Mouse (Mus musculus): ENCODE data around the gene Gkn3. TPM values are rescaled to one million over a fixed set of nuclear protein-coding genes. Genes with fewer than 3 reads are reported as not detected.

The Gkn3 gene
- 5.2 and 6.1 TPM in 2 replicates for polyA plus RNA-seq (2015; fragmentation: Nextera tagmentation; extraction: Ambion mirVana)

- Histone ChIP-seq H3K9me3 (ENCODE audit: low read length) (no peaks in the 10 kb centered on the region), H3K4me2 (replicated peaks; ENCODE audit: low read depth, low read length) (no peak within 1 kb of the TSS), H3K27ac (ENCODE audit: low read length) (no peak within 1 kb of the TSS), H3K4me3 (ENCODE audit: low read depth, low read length) (no peak within 1 kb of the TSS), H3K27me3 (replicated peaks; ENCODE audit: insufficient read depth, low read length) (peaks cover 4% of the 10 kb centered on the region; the same call in 1 of the 2 replicates), H3K36me3 (ENCODE audit: insufficient read depth, low read length) (no peaks in the 10 kb centered on the region), H3K9ac (replicated peaks; ENCODE audit: low read depth) (no peak within 1 kb of the TSS), H3K4me1 (ENCODE audit: insufficient read depth, low read depth, low read length) (peaks cover 7% of the 10 kb centered on the region; the same call in 1 of the 2 replicates)
- 34% methylated on average over 7 of the region's 7 CpGs for WGBS
- no peak for ATAC-seq
- TF ChIP-seq CTCF (IDR thresholded peaks at IDR 0.05): no peak
- no peak for TF ChIP-seq EP300 (IDR thresholded peaks at IDR 0.05)
- DNase-seq (ENCODE audit: low spot score): no peak
Measured at GRCm38 (mm10) chr6:87388877-87389276, at the start of gene Gkn3. Gene Gkn3 (minus strand): TSS chr6:87388935.

- DNase-seq (ENCODE audit: low spot score): no peak
- H3K4me2 ChIP-seq (replicated peaks; ENCODE audit: low read depth, low read length): no peak overlapping the region
- no peaks in the 10 kb centered on the region for H3K27me3 ChIP-seq (replicated peaks; ENCODE audit: insufficient read depth, low read length)
- no peak overlapping the region for H3K9ac ChIP-seq (replicated peaks; ENCODE audit: low read depth)
- H3K4me3 ChIP-seq (ENCODE audit: low read depth, low read length): no peak overlapping the region
- WGBS: 64% methylated on average over 8 of the region's 8 CpGs
- H3K4me1 ChIP-seq (ENCODE audit: insufficient read depth, low read depth, low read length): no peaks in the 10 kb centered on the region
- ATAC-seq: no peak
- TF ChIP-seq CTCF (IDR thresholded peaks at IDR 0.05) (no peak), EP300 (IDR thresholded peaks at IDR 0.05) (no peak)
- no peaks in the 10 kb centered on the region for H3K9me3 ChIP-seq (ENCODE audit: low read length)
- H3K27ac ChIP-seq (ENCODE audit: low read length): no peak overlapping the region
- H3K36me3 ChIP-seq (ENCODE audit: insufficient read depth, low read length): no peaks in the 10 kb centered on the region
Measured at GRCm38 (mm10) chr6:87436745-87437144, 48.0 kb upstream of the Gkn3 start.

GRCm38 (mm10) chr6:87435791-87436190 is 47.1 kb upstream of the Gkn3 start:
- ATAC-seq (no peak), DNase-seq (ENCODE audit: low spot score) (no peak)
- TF ChIP-seq CTCF (IDR thresholded peaks at IDR 0.05): no peak
- no peak for TF ChIP-seq EP300 (IDR thresholded peaks at IDR 0.05)
- Histone ChIP-seq H3K9ac (replicated peaks; ENCODE audit: low read depth) (no peak overlapping the region), H3K36me3 (ENCODE audit: insufficient read depth, low read length) (no peaks in the 10 kb centered on the region), H3K27ac (ENCODE audit: low read length) (no peak overlapping the region), H3K27me3 (replicated peaks; ENCODE audit: insufficient read depth, low read length) (no peaks in the 10 kb centered on the region), H3K4me2 (replicated peaks; ENCODE audit: low read depth, low read length) (no peak overlapping the region), H3K4me1 (ENCODE audit: insufficient read depth, low read depth, low read length) (no peaks in the 10 kb centered on the region), H3K4me3 (ENCODE audit: low read depth, low read length) (no peak overlapping the region), H3K9me3 (ENCODE audit: low read length) (no peaks in the 10 kb centered on the region)
- 90% methylated on average over 3 of the region's 3 CpGs for WGBS

- TF ChIP-seq CTCF (IDR thresholded peaks at IDR 0.05): no peak
- TF ChIP-seq EP300 (IDR thresholded peaks at IDR 0.05): no peak
- Histone ChIP-seq H3K36me3 (ENCODE audit: insufficient read depth, low read length) (no peaks in the 10 kb centered on the region), H3K4me2 (replicated peaks; ENCODE audit: low read depth, low read length) (no peak within 1 kb of the TSS), H3K9ac (replicated peaks; ENCODE audit: low read depth) (no peak within 1 kb of the TSS), H3K4me1 (ENCODE audit: insufficient read depth, low read depth, low read length) (no peaks in the 10 kb centered on the region), H3K27ac (ENCODE audit: low read length) (no peak within 1 kb of the TSS), H3K9me3 (ENCODE audit: low read length) (no peaks in the 10 kb centered on the region), H3K4me3 (ENCODE audit: low read depth, low read length) (no peak within 1 kb of the TSS), H3K27me3 (replicated peaks; ENCODE audit: insufficient read depth, low read length) (no peaks in the 10 kb centered on the region)
- DNase-seq (ENCODE audit: low spot score) (no peak), ATAC-seq (no peak)
- WGBS: 41% methylated on average over 6 of the region's 7 CpGs
Measured at GRCm38 (mm10) chr6:87428487-87429044, 39.8 kb upstream of the Gkn3 start, which contains the start of gene Bmp10. Gene Bmp10 (plus strand): TSS chr6:87428994.

GRCm38 (mm10) chr6:87427616-87428015 is 38.9 kb upstream of the Gkn3 start:
- no peaks in the 10 kb centered on the region for H3K9me3 ChIP-seq (ENCODE audit: low read length)
- DNase-seq (ENCODE audit: low spot score): no peak
- H3K27me3 ChIP-seq (replicated peaks; ENCODE audit: insufficient read depth, low read length): no peaks in the 10 kb centered on the region
- WGBS: 71% methylated on average over 8 of the region's 8 CpGs
- H3K36me3 ChIP-seq (ENCODE audit: insufficient read depth, low read length): no peaks in the 10 kb centered on the region
- H3K4me1 ChIP-seq (ENCODE audit: insufficient read depth, low read depth, low read length): no peaks in the 10 kb centered on the region
- H3K4me2 ChIP-seq (replicated peaks; ENCODE audit: low read depth, low read length): no peak overlapping the region
- no peak overlapping the region for H3K4me3 ChIP-seq (ENCODE audit: low read depth, low read length)
- no peak overlapping the region for H3K9ac ChIP-seq (replicated peaks; ENCODE audit: low read depth)
- TF ChIP-seq CTCF (IDR thresholded peaks at IDR 0.05) (no peak), EP300 (IDR thresholded peaks at IDR 0.05) (no peak)
- ATAC-seq: no peak
- H3K27ac ChIP-seq (ENCODE audit: low read length): no peak overlapping the region

GRCm38 (mm10) chr6:87426954-87427353 is 38.2 kb upstream of the Gkn3 start:
- no peak overlapping the region for H3K9ac ChIP-seq (replicated peaks; ENCODE audit: low read depth)
- WGBS: 70% methylated on average over 5 of the region's 5 CpGs
- no peaks in the 10 kb centered on the region for H3K27me3 ChIP-seq (replicated peaks; ENCODE audit: insufficient read depth, low read length)
- no peak overlapping the region for H3K4me2 ChIP-seq (replicated peaks; ENCODE audit: low read depth, low read length)
- DNase-seq (ENCODE audit: low spot score) (no peak), ATAC-seq (no peak)
- H3K9me3 ChIP-seq (ENCODE audit: low read length): no peaks in the 10 kb centered on the region
- no peak for TF ChIP-seq CTCF (IDR thresholded peaks at IDR 0.05)
- TF ChIP-seq EP300 (IDR thresholded peaks at IDR 0.05): no peak
- H3K27ac ChIP-seq (ENCODE audit: low read length): no peak overlapping the region
- no peaks in the 10 kb centered on the region for H3K36me3 ChIP-seq (ENCODE audit: insufficient read depth, low read length)
- H3K4me1 ChIP-seq (ENCODE audit: insufficient read depth, low read depth, low read length): no peaks in the 10 kb centered on the region
- no peak overlapping the region for H3K4me3 ChIP-seq (ENCODE audit: low read depth, low read length)

Data from lung, postnatal 0 days (tissue).